Mouse (Mus musculus): Measurements from ENCODE around the gene Vax2.

- TF ChIP-seq EP300 (IDR thresholded peaks at IDR 0.05) = no peak
- TF ChIP-seq CTCF (IDR thresholded peaks at IDR 0.05) = no peak
These were observed 10.1 kb upstream of the Vax2 start for GRCm38 (mm10) chr6:83701001-83701400.
